Mouse (Mus musculus): Measurements from ENCODE around the gene Rars. TPM values are rescaled to one million over a fixed set of nuclear protein-coding genes. Genes with fewer than 3 reads are reported as not detected.

Gene Rars
- polyA plus RNA-seq, 1 experiment from 2014 or later: 71.9 TPM

GRCm38 (mm10) chr11:35784002-35784401 is 50.3 kb downstream of the Rars start:
- Histone ChIP-seq H3K4me2 (ENCODE audit: low read length) (no peak overlapping the region), H3K36me3 (ENCODE audit: control insufficient read depth, insufficient read depth, low read length) (peaks cover 33% of the 10 kb centered on the region), H3K27me3 (ENCODE audit: control insufficient read depth, insufficient read depth, low read depth, low read length) (no peaks in the 10 kb centered on the region), H3K9ac (ENCODE audit: low read depth, low read length) (no peak overlapping the region), H3K27ac (ENCODE audit: low read length) (no peak overlapping the region), H3K9me3 (replicated peaks; ENCODE audit: control insufficient read depth, low read length, poor library complexity, severe bottlenecking) (no peaks in the 10 kb centered on the region), H3K4me1 (ENCODE audit: control insufficient read depth, insufficient read depth, low read length) (no peaks in the 10 kb centered on the region), H3K4me3 (ENCODE audit: low read depth, low read length) (no peak overlapping the region)
- 94% methylated on average over 3 of the region's 3 CpGs for WGBS
- ATAC-seq: no peak

GRCm38 (mm10) chr11:35783038-35783437 is 51.3 kb downstream of the Rars start:
- Histone ChIP-seq H3K9ac (ENCODE audit: low read depth, low read length) (no peak overlapping the region), H3K27me3 (ENCODE audit: control insufficient read depth, insufficient read depth, low read depth, low read length) (no peaks in the 10 kb centered on the region), H3K9me3 (replicated peaks; ENCODE audit: control insufficient read depth, low read length, poor library complexity, severe bottlenecking) (no peaks in the 10 kb centered on the region), H3K4me2 (ENCODE audit: low read length) (no peak overlapping the region), H3K4me3 (ENCODE audit: low read depth, low read length) (no peak overlapping the region), H3K4me1 (ENCODE audit: control insufficient read depth, insufficient read depth, low read length) (no peaks in the 10 kb centered on the region), H3K36me3 (ENCODE audit: control insufficient read depth, insufficient read depth, low read length) (peaks cover 39% of the 10 kb centered on the region), H3K27ac (ENCODE audit: low read length) (no peak overlapping the region)
- WGBS: 90% methylated on average over 5 of the region's 5 CpGs
- ATAC-seq: no peak

GRCm38 (mm10) chr11:35782444-35782843 is 51.9 kb downstream of the Rars start:
- H3K27ac ChIP-seq (ENCODE audit: low read length): no peak overlapping the region
- H3K9ac ChIP-seq (ENCODE audit: low read depth, low read length): no peak overlapping the region
- H3K4me2 ChIP-seq (ENCODE audit: low read length): no peak overlapping the region
- no peaks in the 10 kb centered on the region for H3K27me3 ChIP-seq (ENCODE audit: control insufficient read depth, insufficient read depth, low read depth, low read length)
- peaks cover 44% of the 10 kb centered on the region for H3K36me3 ChIP-seq (ENCODE audit: control insufficient read depth, insufficient read depth, low read length)
- no peak for ATAC-seq
- no peaks in the 10 kb centered on the region for H3K4me1 ChIP-seq (ENCODE audit: control insufficient read depth, insufficient read depth, low read length)
- 96% methylated on average over 3 of the region's 3 CpGs for WGBS
- H3K4me3 ChIP-seq (ENCODE audit: low read depth, low read length): no peak overlapping the region
- H3K9me3 ChIP-seq (replicated peaks; ENCODE audit: control insufficient read depth, low read length, poor library complexity, severe bottlenecking): no peaks in the 10 kb centered on the region

GRCm38 (mm10) chr11:35780336-35780735 is 54.0 kb downstream of the Rars start:
- no peak for ATAC-seq
- H3K4me1 ChIP-seq (ENCODE audit: control insufficient read depth, insufficient read depth, low read length): peaks cover 2% of the 10 kb centered on the region; the same call in 1 of the 2 replicates
- 91% methylated on average over 3 of the region's 3 CpGs for WGBS
- H3K9me3 ChIP-seq (replicated peaks; ENCODE audit: control insufficient read depth, low read length, poor library complexity, severe bottlenecking): no peaks in the 10 kb centered on the region
- no peak overlapping the region for H3K9ac ChIP-seq (ENCODE audit: low read depth, low read length)
- no peak overlapping the region for H3K4me3 ChIP-seq (ENCODE audit: low read depth, low read length)
- no peaks in the 10 kb centered on the region for H3K27me3 ChIP-seq (ENCODE audit: control insufficient read depth, insufficient read depth, low read depth, low read length)
- H3K4me2 ChIP-seq (ENCODE audit: low read length): no peak overlapping the region
- peaks cover 48% of the 10 kb centered on the region for H3K36me3 ChIP-seq (ENCODE audit: control insufficient read depth, insufficient read depth, low read length)
- H3K27ac ChIP-seq (ENCODE audit: low read length): no peak overlapping the region

- H3K9me3 ChIP-seq (replicated peaks; ENCODE audit: control insufficient read depth, low read length, poor library complexity, severe bottlenecking): no peaks in the 10 kb centered on the region
- no peak overlapping the region for H3K9ac ChIP-seq (ENCODE audit: low read depth, low read length)
- H3K4me1 ChIP-seq (ENCODE audit: control insufficient read depth, insufficient read depth, low read length): peaks cover 12% of the 10 kb centered on the region
- H3K4me2 ChIP-seq (ENCODE audit: low read length): no peak overlapping the region
- H3K27me3 ChIP-seq (ENCODE audit: control insufficient read depth, insufficient read depth, low read depth, low read length): no peaks in the 10 kb centered on the region
- ATAC-seq: no peak
- H3K36me3 ChIP-seq (ENCODE audit: control insufficient read depth, insufficient read depth, low read length): peaks cover 24% of the 10 kb centered on the region
- no peak overlapping the region for H3K4me3 ChIP-seq (ENCODE audit: low read depth, low read length)
- WGBS: 95% methylated on average over 3 of the region's 3 CpGs
- H3K27ac ChIP-seq (ENCODE audit: low read length): no peak overlapping the region
Observed at GRCm38 (mm10) chr11:35776452-35776851, 57.9 kb downstream of the Rars start.

- H3K9ac ChIP-seq (ENCODE audit: low read depth, low read length): no peak overlapping the region
- no peak for ATAC-seq
- H3K36me3 ChIP-seq (ENCODE audit: control insufficient read depth, insufficient read depth, low read length): peaks cover 24% of the 10 kb centered on the region
- H3K4me1 ChIP-seq (ENCODE audit: control insufficient read depth, insufficient read depth, low read length): peaks cover 20% of the 10 kb centered on the region
- 96% methylated on average over 3 of the region's 3 CpGs for WGBS
- no peaks in the 10 kb centered on the region for H3K27me3 ChIP-seq (ENCODE audit: control insufficient read depth, insufficient read depth, low read depth, low read length)
- H3K27ac ChIP-seq (ENCODE audit: low read length): no peak overlapping the region
- H3K4me2 ChIP-seq (ENCODE audit: low read length): no peak overlapping the region
- H3K4me3 ChIP-seq (ENCODE audit: low read depth, low read length): no peak overlapping the region
- no peaks in the 10 kb centered on the region for H3K9me3 ChIP-seq (replicated peaks; ENCODE audit: control insufficient read depth, low read length, poor library complexity, severe bottlenecking)
Observed at GRCm38 (mm10) chr11:35775606-35776005, 58.7 kb downstream of the Rars start.

GRCm38 (mm10) chr11:35770741-35771504 is 63.4 kb downstream of the Rars start:
- ATAC-seq: no peak
- 73% methylated on average over 9 of the region's 9 CpGs for WGBS
- no peak overlapping the region for H3K27ac ChIP-seq (ENCODE audit: low read length)

GRCm38 (mm10) chr11:35769746-35770437 is 64.4 kb downstream of the Rars start:
- Histone ChIP-seq H3K4me3 (ENCODE audit: low read depth, low read length) (peak overlapping the region; percentile 80), H3K36me3 (ENCODE audit: control insufficient read depth, insufficient read depth, low read length) (no peaks in the 10 kb centered on the region), H3K27me3 (ENCODE audit: control insufficient read depth, insufficient read depth, low read depth, low read length) (no peaks in the 10 kb centered on the region), H3K9ac (ENCODE audit: low read depth, low read length) (peak overlapping the region; percentile 88), H3K4me2 (ENCODE audit: low read length) (peak overlapping the region; percentile 92), H3K9me3 (replicated peaks; ENCODE audit: control insufficient read depth, low read length, poor library complexity, severe bottlenecking) (no peaks in the 10 kb centered on the region), H3K27ac (ENCODE audit: low read length) (peak overlapping the region; percentile 96), H3K4me1 (ENCODE audit: control insufficient read depth, insufficient read depth, low read length) (peaks cover 20% of the 10 kb centered on the region)
- under 1% methylated on average over 32 of the region's 41 CpGs for WGBS
- peak; percentile 84 for ATAC-seq

More at GRCm38 (mm10) chr11:35770741-35771504, 63.4 kb downstream of the Rars start:
- Histone ChIP-seq H3K36me3 (ENCODE audit: control insufficient read depth, insufficient read depth, low read length) (no peaks in the 10 kb centered on the region), H3K9ac (ENCODE audit: low read depth, low read length) (peak overlapping the region; percentile 88), H3K4me3 (ENCODE audit: low read depth, low read length) (peak overlapping the region; percentile 80), H3K4me2 (ENCODE audit: low read length) (peak overlapping the region; percentile 92), H3K4me1 (ENCODE audit: control insufficient read depth, insufficient read depth, low read length) (peaks cover 20% of the 10 kb centered on the region), H3K9me3 (replicated peaks; ENCODE audit: control insufficient read depth, low read length, poor library complexity, severe bottlenecking) (no peaks in the 10 kb centered on the region), H3K27me3 (ENCODE audit: control insufficient read depth, insufficient read depth, low read depth, low read length) (no peaks in the 10 kb centered on the region)

GRCm38 (mm10) chr11:35769188-35769745 is 65.0 kb downstream of the Rars start, which contains the start of gene Pank3:
Gene Pank3, plus strand, starts transcription at chr11:35769484.
- Histone ChIP-seq H3K4me2 (ENCODE audit: low read length) (peak within 1 kb of the TSS; percentile 92), H3K9me3 (replicated peaks; ENCODE audit: control insufficient read depth, low read length, poor library complexity, severe bottlenecking) (no peaks in the 10 kb centered on the region), H3K27ac (ENCODE audit: low read length) (peak within 1 kb of the TSS; percentile 96), H3K27me3 (ENCODE audit: control insufficient read depth, insufficient read depth, low read depth, low read length) (no peaks in the 10 kb centered on the region), H3K4me1 (ENCODE audit: control insufficient read depth, insufficient read depth, low read length) (peaks cover 20% of the 10 kb centered on the region), H3K4me3 (ENCODE audit: low read depth, low read length) (peak within 1 kb of the TSS; percentile 80), H3K36me3 (ENCODE audit: control insufficient read depth, insufficient read depth, low read length) (no peaks in the 10 kb centered on the region), H3K9ac (ENCODE audit: low read depth, low read length) (peak within 1 kb of the TSS; percentile 88)
- WGBS: 0% methylated on average over 36 of the region's 50 CpGs
- peak; percentile 100 for ATAC-seq
